Mouse (Mus musculus): ENCODE data around the gene Cep72.
A peak's percentile ranks its signal among the peaks of the same experiment; 100 is the strongest.
"Not testable (repeated sequence)": the region's sequence is repeated elsewhere in the genome, so short reads cannot be mapped to it uniquely, and the experiment has no call there.

Cep72 gene

DNA sequence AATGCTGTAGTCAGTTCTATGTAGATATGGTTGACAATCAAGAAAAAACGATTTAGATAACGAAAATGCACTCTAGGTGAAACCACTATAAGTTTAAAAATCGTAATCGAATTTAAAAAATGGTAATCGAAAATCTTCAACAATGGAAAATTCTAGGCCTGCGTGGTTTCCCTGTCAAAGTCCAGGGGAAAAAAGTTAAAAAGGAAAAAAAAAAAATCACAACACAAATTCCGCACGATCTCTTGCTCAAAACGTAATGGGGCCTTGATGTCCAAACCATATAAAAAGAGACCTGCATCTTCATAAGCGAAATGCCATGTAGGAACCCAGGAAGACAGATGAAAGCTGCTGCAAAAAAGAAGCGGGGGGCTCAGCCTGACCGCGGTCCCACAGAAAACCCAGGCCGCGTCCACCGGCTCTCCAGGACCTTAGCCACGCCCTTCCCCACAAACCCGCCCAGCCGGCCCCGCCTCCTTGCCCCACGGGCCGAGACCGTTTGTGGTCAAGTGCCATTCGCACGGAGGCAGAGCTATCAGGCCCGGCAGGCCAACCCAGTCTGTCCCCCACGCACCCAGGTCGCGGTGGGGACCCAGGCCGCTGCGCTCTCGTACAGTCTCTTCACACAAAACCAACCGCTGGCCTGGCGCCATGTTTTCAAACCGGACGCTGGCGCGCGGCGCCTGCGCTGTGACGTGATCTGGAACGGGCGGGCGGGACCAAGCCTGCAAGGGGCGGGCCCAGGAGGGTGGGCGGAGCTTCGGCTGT is at the start of gene Cep72:
Cep72 (minus strand) TSS at position 687 of the 765 bp plus-strand sequence.
- peak; percentile 95 for DNase-seq (ENCODE audit: low spot score)

DNA sequence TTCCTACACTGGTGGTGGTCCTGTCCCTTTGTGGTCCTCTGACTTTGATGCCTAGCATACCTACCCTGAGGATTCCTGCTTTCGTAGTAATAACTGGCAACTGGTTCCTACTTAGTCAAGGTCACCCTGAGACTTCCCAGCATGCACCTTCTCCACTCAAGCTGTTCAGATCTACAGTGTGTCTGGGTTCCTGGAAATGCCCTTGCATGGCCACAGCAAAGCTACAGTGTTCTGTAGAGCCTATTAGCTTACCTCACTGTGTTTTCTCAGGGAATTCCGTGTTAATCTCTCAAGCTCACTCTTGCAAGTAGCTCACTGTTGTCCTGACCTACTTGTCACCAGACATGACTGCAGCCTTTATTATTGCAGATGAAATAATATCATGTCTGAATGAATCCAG is 45.3 kb upstream of the Cep72 start:
- DNase-seq (ENCODE audit: low spot score): no peak

DNA sequence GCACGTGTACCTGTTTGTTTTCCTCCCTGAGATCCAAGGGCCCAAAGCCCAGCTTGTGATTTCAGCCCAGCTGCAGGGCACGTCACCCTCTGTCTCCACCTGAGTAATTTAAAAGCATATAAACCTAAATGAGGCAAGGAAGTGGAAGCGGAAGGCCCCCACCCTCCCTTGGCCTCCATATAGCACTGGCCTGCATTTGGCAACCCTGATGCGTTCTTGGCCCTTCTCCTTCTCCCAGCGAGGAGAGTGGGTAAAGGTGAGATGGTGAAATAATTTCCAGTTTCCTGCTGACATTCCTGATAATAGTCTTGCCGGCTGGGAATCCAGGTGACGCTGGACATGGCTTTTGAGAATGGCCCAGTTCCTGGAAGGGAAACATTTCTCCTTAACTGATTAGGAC is 42.3 kb upstream of the Cep72 start:
- DNase-seq (ENCODE audit: low spot score): no peak

DNA sequence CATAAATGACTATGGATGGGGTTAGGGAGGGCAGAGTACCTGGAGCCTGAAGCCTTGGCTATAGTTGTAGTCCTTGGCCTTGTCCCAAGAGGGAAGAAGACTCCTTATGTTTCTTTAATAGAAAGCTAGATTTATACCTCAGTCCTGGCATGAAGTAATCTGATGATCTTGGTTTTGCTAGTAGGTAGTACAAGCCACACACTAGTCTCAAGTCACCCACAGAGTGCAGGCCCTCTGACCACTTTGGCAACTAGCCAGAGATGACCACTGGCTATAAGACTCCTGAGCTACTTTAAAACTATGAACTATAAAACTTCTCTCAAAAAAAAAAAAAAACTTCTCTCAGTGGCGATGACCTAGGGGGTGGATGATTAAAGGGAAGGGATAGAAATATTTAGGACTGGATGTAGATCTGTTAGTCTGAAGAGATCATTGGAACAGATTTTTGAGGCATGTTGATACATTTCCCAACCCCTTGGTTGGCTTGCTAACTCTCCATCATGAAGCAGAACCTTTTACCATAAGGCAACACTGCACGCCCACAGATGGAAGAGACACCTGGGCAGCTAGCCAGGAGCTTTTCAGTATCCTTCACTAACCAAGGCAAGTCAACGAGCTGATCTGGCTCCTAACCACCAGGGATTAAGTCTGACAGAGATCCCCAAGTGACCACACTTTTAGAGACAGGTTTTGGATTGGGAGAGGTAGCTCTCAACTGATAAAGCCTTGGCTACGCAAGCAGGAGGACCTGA is 40.9 kb upstream of the Cep72 start:
- no peak for DNase-seq (ENCODE audit: low spot score)

DNA sequence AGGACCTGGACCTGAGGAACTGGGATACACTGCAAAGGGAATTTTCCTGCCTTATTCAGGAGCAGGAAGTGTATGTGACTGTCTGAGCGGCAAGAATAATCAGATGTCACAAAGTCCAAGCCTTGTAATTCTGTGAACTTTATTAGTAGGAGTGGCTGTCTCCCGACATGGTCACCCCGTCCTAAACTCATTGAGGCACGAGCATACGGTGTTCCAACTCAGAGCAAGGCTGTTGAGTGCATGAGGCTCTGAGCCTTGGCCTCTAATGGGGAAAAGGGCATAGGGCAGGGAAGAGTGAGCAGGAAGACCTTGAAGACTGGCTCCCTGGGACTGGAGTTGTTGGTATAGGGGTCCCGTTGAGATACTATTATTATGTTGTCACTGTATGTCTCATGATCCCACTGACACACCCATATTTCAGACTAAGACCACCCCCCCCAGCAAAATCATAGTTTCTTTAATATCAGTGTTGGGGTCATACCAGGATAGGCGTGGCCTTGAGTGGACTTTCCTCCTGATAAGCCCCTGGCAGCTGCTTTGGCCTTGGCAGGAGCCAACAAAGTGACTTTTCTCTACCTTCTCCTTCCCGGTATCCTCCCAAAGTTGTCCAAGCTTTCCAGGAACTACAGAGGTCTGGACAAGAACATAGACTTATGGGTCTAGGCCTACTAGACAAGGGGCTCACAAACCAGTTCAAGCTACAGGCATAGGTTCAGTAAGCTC is 40.2 kb upstream of the Cep72 start:
- DNase-seq (ENCODE audit: low spot score): no peak

DNA sequence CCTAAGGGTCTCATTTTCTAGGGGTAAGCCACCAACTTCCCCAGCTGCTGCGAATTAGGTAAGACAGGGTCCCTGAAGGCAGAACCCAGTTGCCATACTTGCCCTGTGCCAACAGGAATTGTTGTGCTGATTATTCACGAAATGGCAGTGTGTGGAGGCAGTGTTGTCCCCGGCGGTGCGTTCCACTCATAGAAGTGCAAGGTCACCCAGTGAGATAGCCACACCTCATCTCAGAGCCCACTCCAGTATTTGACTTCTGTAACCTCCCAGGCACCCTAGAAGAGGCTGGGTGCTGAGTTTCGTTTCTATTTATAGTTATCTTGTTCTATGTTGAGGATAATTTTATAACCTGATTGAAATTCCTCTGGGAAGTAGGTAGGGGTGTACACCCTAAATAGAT is 36.8 kb upstream of the Cep72 start:
- no peak for DNase-seq (ENCODE audit: low spot score)

DNA sequence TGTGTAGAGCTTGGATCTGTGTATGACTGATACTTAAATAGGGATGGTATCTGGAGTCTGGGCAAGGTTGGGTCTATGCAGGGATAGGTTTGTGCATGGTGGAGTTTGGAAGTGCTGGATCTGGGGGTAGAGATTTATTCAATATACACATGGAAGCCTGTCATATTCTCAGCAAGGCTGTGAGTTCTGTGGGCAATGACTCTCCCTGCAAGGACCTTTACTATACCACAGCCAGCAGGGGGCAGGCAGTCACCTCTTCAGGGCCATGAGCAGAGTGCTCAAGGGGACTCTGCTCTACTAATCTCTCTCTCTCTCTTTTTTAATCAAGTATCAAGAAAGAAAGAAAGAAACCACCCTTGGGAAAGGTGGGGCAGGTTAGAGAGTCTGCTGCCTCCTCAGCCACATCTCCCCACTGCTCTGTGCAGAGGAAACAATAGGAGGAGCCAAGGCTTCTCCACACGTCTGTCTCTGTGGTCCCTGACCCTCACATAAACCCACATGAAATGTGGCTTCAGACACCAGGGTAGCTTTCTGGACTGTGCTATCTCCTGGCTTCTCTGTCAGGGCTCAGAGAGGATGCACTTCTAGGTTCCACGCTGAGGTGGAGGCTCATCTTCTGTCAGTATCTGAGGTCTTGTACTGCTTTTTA is 34.7 kb upstream of the Cep72 start:
- peak; percentile 67 for DNase-seq (ENCODE audit: low spot score)

DNA sequence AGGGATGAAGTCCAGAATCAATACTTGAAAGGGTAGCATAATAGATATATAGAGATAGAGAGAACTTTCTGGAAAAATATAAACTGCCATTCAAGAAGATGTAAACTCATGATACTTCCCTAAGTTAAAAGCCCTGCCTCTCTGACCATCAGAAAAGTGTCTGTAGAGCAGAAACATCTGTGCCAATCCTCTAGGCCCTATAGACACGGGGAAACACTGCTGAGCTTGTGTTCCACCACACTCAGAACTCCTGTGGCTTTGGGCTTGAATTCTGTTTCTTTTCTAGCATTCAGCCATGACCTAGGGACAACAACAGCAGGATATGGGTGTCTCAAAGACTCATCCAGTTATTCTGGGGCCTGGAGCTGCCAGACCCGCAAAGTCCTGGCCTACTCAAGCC is 33.8 kb upstream of the Cep72 start:
- no peak for DNase-seq (ENCODE audit: low spot score)

DNA sequence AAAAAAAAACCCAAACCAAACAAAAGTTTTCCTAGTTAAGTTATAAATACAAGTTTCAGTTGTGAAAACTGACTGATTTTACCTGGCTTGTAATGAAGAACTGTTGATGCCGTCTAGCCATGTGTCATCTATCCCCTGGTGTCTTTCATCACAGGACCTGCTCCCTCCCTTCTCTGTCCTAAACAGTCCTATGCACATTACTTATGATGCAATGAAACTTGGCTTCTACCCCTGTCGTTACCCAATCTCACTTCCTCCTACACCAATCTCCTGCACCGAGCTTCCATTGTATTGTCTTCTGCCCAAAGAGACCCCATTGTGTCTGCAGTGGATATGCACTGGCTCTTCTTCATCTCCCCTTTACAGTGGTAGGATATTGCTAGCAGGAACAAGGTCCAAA is 28.2 kb upstream of the Cep72 start:
- no peak for DNase-seq (ENCODE audit: low spot score)

DNA sequence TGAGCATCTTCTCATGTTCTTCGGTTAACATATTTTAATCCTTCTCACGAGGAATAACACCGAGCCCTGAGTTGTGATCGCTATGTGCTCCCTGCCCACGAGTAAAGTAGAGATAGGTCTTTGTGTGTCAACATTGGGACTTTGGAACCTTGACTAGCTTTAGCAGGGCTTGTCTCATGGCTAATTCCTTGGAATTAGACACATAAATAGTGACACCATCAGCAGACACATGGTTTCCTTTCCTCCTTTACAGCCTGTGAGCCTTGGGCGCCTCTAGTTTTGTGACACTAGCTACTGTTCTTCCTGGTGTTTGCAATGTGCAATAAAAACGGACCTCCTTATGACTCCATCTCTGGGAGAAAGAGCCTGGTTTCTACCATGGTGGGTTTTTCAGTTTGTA is 11.3 kb upstream of the Cep72 start:
- DNase-seq (ENCODE audit: low spot score): no peak

DNA sequence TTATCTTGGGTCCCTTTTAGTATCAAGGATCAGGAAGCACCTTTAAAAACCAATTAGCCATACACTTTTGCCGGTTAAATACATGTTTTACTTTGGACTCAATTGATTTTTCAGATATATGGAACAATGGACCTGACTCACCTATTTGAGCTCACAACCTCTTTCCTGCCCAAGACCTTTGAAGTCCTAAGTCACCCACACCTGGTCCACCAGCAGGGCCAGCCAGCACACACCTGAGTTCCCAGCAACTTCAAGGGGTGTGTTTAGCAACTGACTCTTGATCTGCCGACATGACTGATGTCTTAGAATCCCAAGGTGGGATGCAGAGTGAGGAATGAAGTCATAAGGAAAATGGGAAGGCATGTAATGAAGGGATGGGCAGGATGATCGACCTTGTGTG is 9.6 kb upstream of the Cep72 start:
- no peak for DNase-seq (ENCODE audit: low spot score)

DNA sequence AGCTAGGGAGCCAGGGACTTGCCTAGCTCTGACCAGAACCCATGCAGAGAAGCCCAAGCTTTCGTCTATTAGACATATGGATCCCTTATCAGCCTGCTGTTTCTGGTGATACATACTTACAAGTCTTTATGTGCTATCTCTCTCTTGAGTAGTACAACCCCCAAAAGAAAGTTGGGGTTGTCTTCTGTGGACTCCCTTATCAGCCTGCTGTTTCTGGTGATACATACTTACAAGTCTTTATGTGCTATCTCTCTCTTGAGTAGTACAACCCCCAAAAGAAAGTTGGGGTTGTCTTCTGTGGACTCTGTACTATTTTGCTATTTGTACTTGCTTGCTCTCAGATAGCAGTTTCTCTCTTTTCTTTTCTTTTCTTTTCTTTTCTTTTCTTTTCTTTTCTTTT is 9.1 kb upstream of the Cep72 start:
- not testable (repeated sequence) for DNase-seq (ENCODE audit: low spot score)

DNA sequence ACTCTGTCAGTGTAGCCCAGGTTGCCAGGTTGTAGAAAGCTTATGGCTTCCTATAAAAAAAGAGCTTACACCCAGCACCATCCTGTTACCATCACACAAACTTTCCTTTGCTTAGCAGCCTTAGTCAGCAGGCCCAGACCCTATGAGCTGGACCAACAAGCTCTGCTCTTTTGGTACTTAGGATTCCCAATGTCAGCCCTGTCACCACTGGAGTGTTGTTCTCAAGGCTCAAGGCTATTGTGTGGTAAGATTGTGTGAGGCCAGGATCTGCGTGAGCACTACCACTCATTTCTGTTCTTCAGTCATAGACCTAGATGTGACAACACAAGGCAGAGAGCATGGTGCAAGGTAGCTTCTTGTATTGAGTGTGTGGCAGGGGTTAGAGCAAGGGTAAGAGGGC is 4.5 kb upstream of the Cep72 start:
- no peak for DNase-seq (ENCODE audit: low spot score)

DNA sequence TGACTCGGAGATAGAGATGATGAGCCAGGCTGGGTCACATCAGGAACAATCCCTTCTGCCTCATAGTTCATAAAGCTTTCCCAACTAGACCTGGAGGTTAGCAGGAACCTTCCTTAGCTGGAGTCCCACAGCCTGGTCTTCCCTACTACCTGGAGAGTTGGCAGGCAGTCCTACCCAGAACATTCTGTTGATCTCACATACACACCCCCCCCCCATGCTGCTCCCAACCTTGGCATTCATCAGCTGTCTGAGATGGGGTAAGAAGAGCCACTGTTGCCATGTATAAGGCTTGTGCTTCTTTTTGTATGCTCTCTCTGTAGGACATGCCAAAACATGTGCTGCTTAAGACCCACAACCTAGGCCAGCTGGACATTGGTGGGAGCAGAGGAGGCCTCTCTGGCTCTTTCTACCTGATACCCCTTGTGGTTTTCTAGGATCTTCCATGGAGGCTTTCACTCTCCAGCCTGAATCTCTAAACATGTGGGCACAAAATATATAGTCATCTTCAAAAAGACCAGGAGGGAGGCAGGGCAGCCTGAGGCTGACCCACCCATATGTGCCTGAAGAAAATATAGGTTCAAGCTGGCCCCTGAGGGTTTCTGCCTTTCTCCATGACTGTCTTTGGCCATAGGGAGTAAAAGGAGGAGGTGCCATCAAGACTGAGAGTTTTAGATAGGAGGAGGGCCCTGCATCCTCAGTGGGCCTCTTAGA is 1.4 kb upstream of the Cep72 start:
- DNase-seq (ENCODE audit: low spot score): no peak

DNA sequence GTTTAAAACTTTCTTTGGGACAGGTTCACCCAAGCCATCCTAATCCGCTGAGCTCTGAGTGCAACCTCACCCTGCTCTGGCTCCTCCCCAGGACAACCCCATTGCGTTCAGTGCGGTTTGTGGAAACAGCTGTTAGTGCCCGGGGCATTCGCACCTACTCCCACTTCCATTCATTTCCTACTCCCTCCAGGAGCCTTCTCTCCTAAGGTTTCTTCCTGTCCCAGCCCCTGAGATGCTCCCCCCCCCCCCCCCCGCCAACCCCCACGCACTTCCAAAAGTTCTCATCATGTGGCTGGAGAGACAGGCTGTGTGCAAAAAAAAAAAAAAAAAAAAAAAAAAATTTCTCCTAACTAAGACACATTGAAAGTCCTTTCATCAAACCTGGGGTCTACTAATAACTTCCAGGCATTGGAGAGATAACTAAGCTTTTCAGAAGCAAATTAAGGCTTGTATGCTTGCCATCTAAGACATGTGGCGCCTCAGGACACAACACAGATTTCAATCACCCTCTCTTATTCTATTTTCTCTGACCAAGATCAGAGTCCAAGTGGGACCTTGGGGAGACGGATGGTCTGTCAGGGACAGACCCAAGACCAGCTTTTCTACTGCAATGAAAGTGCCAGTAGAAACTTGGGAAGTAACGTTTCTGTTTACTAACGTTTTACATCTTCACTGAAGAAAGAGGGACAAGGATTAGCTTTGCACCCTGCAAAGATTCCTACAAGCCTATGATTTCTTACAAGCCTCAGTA is 454 bp upstream of the Cep72 start:
- no peak for DNase-seq (ENCODE audit: low spot score)

DNA sequence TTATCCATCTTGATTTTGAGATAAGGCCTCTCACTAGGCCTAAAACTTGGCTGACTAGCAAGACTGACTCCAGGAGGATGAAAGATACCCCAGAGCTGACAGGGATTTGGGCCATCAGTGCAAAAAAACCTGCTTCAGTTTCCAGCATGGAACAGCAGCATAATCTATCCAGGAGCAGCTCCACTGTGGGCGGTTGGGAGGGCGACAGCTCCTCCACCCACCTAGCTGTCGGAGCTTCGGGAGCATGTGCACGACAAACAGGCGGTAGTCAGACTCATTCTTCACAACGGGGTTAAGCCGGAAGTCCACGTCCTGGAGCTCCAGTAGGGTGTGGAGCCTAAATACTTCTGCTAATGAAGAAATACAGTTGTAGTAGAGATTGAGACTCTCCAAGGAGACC is 4.0 kb downstream of the Cep72 start:
- no peak for DNase-seq (ENCODE audit: low spot score)

DNA sequence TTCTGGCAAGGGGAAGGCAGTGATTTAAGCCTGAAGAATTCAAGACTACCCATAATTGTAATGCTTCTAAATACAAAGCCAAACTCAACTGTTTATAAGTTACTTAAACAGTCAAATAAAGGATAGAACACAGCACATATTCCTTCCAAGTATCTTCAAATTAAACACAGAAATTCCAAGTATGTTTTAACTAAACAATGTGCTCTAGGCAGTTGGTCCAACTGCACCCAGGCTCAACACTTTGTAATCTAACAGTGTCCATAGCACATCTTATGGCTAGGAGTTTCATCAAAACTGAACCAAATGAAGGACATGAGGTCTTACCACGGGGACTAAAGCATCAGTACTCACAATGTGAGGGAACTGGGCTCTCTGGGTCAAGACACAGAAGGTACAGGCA is 5.9 kb downstream of the Cep72 start:
- DNase-seq (ENCODE audit: low spot score): no peak

DNA sequence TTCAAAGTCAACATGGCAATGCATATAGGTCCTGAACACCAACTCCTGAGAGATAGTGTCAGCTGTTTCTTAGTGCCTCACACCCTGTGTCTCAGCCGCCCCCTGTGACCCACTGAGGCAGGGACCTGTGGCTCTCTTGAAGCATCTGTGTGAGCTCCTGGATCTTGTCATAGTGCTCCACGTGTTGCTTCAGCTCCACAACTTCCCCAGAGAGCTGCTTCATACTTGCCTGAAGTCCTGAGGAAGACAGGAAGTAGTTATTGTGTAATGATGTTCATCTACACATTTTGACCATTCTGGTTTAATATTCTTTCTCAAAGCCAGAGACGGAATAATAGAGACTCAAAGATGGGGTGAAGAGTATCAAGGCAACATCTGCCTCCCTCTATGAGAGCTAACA is 22.2 kb downstream of the Cep72 start:
- no peak for DNase-seq (ENCODE audit: low spot score)

DNA sequence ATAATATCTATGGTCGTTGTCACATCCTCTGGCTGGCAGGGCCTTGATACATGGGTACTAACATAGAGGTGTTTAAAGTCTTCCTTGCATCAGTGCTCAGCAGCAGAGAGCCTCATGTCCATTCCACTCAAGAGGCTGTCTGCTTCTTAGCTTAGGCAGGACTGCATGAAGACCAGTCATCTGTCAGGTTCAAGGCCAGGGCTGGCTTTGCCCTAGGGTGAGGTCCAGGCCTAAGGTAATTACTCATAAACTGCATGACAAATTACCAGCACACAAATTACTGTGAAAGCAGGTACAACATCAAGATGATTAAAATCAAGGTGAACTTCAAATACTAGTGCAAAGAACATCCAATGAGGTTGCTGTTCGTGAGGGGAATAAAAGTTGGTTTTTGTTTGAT is 26.3 kb downstream of the Cep72 start:
- DNase-seq (ENCODE audit: low spot score): no peak

DNA sequence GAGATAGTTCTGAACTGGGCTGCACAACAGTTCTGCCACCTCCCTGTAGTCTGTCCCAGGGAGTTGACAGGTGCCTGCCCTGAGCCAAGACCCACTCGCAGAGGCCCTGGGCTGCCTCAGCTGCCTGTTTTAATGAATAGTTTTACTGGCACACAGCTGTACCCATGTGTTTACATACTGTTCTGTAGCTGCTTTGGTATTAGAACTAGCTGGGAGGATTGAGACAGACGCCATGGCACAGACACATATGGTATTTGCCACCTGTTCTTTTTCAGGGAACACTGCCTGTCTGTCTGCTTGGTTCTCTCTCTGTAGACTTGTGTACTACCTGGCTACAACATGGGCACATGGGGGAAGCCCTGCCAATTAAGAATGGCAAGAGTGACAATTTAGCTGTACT is 27.3 kb downstream of the Cep72 start:
- no peak for DNase-seq (ENCODE audit: low spot score)

DNA sequence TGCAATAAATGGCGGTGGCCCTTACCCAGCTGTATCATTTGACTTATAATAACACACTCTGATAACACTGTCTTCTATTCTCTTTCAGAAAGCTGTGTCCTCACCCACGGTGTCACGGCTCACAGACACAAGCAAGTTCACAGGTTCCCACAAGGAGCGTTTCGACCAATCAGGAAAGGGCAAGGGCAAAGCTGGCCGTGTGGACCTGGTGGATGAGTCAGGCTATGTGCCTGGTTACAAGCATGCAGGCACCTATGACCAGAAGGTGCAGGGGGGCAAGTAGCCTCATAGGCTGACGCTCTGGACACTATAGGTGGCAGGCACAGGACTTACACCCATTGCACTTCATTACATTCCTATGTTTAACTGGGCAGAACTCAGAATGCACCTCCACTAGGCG is 31.0 kb downstream of the Cep72 start:
- no peak for DNase-seq (ENCODE audit: low spot score)

Measured in urinary bladder, postnatal 25 days (tissue).